8 mouse cellular contexts compared by ENCODE assay signal in the genomic region with DNA sequence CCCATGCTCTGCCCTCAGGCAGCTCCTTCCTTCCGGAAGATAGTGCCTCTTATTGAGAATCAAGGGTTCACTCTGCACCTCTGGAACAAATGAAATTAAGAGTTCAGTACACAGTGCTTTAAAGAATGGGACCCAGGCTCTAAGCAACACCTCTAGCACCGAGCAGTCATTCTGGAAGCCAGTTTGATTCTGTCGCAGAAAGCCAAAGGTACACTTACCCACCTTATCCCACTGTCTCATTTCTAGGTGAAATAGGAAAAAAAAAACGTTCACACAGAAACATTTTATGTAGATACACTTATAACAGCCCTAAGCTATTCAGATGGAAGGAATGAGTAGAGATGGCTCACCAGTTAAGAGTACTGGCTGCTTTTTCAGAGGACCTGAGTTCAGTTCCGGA. TPM values are rescaled to one million over a fixed set of nuclear protein-coding genes. Genes with fewer than 3 reads are reported as not detected.
A peak's percentile ranks its signal among the peaks of the same experiment; 100 is the strongest.
DNase-seq lines count a peak whose midpoint lies in the region; ATAC-seq and TF ChIP-seq lines count a peak whose summit lies in the region.

Gene Ephx4 (plus strand): TSS at position 301 of the 400 bp plus-strand sequence.

- peaks cover 4% of the 10 kb centered on the region; the same call in 1 of the 2 replicates for H3K9me3 ChIP-seq in erythroblast, embryonic 14.5 days (ENCODE audit: control insufficient read depth, low read length)

- TF ChIP-seq CTCF in small intestine, adult 2 months (IDR thresholded peaks at IDR 0.05; ENCODE audit: extremely low read depth, insufficient read length, insufficient replicate concordance, low read depth, low read length) = no peak

- intact Hi-C loops in left cerebral cortex, postnatal 25 days (cut with DNase I) = loop anchor here (5.0 kb wide), 1 partner anchor 195 kb away; the partner anchor contains the start of genes Glmn and Rpap2

- peaks cover 61% of the 10 kb centered on the region for H3K27me3 ChIP-seq in erythroblast, embryonic 14.5 days (ENCODE audit: control insufficient read depth)
- peaks cover 22% of the 10 kb centered on the region for H3K27me3 ChIP-seq in small intestine, adult 2 months (ENCODE audit: control insufficient read depth, insufficient read depth, low read length)

- no peak for ATAC-seq in erythroblast, adult 5-6 weeks (replicated peaks; ENCODE audit: low FRiP score, poor library complexity, severe bottlenecking)

- no peak within 1 kb of the TSS for H3K27ac ChIP-seq in small intestine, adult 2 months (ENCODE audit: insufficient read depth, low read depth, low read length)

- H3K4me1 ChIP-seq in erythroblast, embryonic 14.5 days (ENCODE audit: control insufficient read depth) = no peaks in the 10 kb centered on the region
- peaks cover 4% of the 10 kb centered on the region; the same call in 1 of the 2 replicates for H3K4me1 ChIP-seq in small intestine, adult 2 months (ENCODE audit: control insufficient read depth, insufficient read depth, insufficient read length, low read length)

- TF ChIP-seq POLR2A in small intestine, adult 2 months (IDR thresholded peaks at IDR 0.05; ENCODE audit: low read depth, low read length) = no peak

- peak within 1 kb of the TSS; percentile 22 for H3K4me3 ChIP-seq in erythroblast, embryonic 14.5 days (replicated peaks)
- H3K4me3 ChIP-seq in small intestine, adult 2 months (ENCODE audit: low read depth, low read length) = peak within 1 kb of the TSS; percentile 59

- 42% methylated on average over 5 of the region's 5 CpGs for WGBS in small intestine, adult 2 months

- H3K36me3 ChIP-seq in erythroblast, embryonic 14.5 days (ENCODE audit: control insufficient read depth) = no peaks in the 10 kb centered on the region
- H3K36me3 ChIP-seq in small intestine, adult 2 months (ENCODE audit: control insufficient read depth, insufficient read depth, low read length) = no peaks in the 10 kb centered on the region

- DNase-seq in retina, embryonic 14.5 days (ENCODE audit: low spot score) = peak; percentile 3
- no peak for DNase-seq in retina, postnatal 1 day
- DNase-seq in left cerebral cortex, postnatal 25 days (ENCODE audit: low spot score in 2 of 2) = no peak
- no peak for DNase-seq in embryo, embryonic 10 days (ENCODE audit: low spot score)
- no peak for DNase-seq in embryo, embryonic 9.5 days (ENCODE audit: extremely low spot score)

RNA-seq across cellular contexts. Expression of gene Ephx4, which starts in this region (rescaled TPM):
- polyA plus RNA-seq in erythroblast, embryonic 14.5 days (2012) = not detected in 2 replicates
- not detected in 2 replicates for total RNA-seq in erythroblast, adult 5-6 weeks (2015; ENCODE audit: low replicate concordance)
- total RNA-seq in erythroblast, adult 5-6 weeks (2017; ENCODE audit: low replicate concordance) = not detected in 2 replicates
- 10 to 100 TPM; 85.5 to 86.1 TPM for total RNA-seq in left cerebral cortex, postnatal 25 days (2021)
- 0.15 and 0.80 TPM in 2 replicates for polyA plus RNA-seq in small intestine, adult 2 months (2012; rRNA removed)

Comparison
In these comparisons a context has a peak if more than half of its experiments do, and no peak if none do; other contexts are left out.
1. RNA of gene Ephx4 (total RNA-seq): 85.5 to 86.1 TPM in left cerebral cortex, postnatal 25 days; not detected in erythroblast, adult 5-6 weeks; every median in the first group is over 10 times any median in the second.